11 mouse cellular contexts compared by ENCODE assay signal in genomic region chr11:31771491-31772439, GRCm38 (mm10).
DNase-seq lines count a peak whose midpoint lies in the region; ATAC-seq lines count a peak whose summit lies in the region.
"Had no signal": no experiment of that assay in that cellular context is flagged by ENCODE, and none has a peak within 500 bp of the region (broad histone marks: within the 10 kb centered on the region; RNA-seq: fewer than 3 reads in every experiment).

No protein-coding gene starts in this region.

- no peak overlapping the region for H3K4me3 ChIP-seq in forebrain, embryonic 10.5 days
- H3K4me3 ChIP-seq in forebrain, embryonic 11.5 days (ENCODE audit: low read depth, low read length) = no peak overlapping the region
- no peak overlapping the region for H3K4me3 ChIP-seq in liver, embryonic 12.5 days
- H3K4me3 ChIP-seq: neural tube, embryonic 12.5 days; stomach, embryonic 15.5 days had no signal

- H3K4me1 ChIP-seq in forebrain, embryonic 10.5 days = peaks cover 23% of the 10 kb centered on the region
- H3K4me1 ChIP-seq in forebrain, embryonic 11.5 days (replicated peaks; ENCODE audit: control insufficient read depth, insufficient read depth, low read length) = no peaks in the 10 kb centered on the region
- H3K4me1 ChIP-seq in liver, embryonic 12.5 days = peaks cover 46% of the 10 kb centered on the region
- H3K4me1 ChIP-seq: stomach, embryonic 15.5 days had no signal

- H3K27ac ChIP-seq in forebrain, embryonic 10.5 days = peak overlapping the region; percentile 51
- no peak overlapping the region for H3K27ac ChIP-seq in forebrain, embryonic 11.5 days (ENCODE audit: low read depth, low read length)
- peak overlapping the region; percentile 100 for H3K27ac ChIP-seq in liver, embryonic 12.5 days
- H3K27ac ChIP-seq: neural tube, embryonic 12.5 days; stomach, embryonic 15.5 days had no signal

- H3K27me3 ChIP-seq in forebrain, embryonic 10.5 days (ENCODE audit: poor library complexity, severe bottlenecking) = no peaks in the 10 kb centered on the region
- H3K27me3 ChIP-seq in forebrain, embryonic 11.5 days (ENCODE audit: control insufficient read depth, insufficient read depth, low read length) = no peaks in the 10 kb centered on the region
- no peaks in the 10 kb centered on the region; the same call in 1 of the 2 replicates for H3K27me3 ChIP-seq in liver, embryonic 12.5 days (replicated peaks)
- H3K27me3 ChIP-seq: neural tube, embryonic 12.5 days; stomach, embryonic 15.5 days had no signal

- H3K36me3 ChIP-seq in forebrain, embryonic 10.5 days (replicated peaks) = no peaks in the 10 kb centered on the region
- H3K36me3 ChIP-seq in forebrain, embryonic 11.5 days (ENCODE audit: control insufficient read depth, insufficient read depth, low read length) = no peaks in the 10 kb centered on the region
- H3K36me3 ChIP-seq in liver, embryonic 12.5 days = no peaks in the 10 kb centered on the region
- H3K36me3 ChIP-seq: neural tube, embryonic 12.5 days; stomach, embryonic 15.5 days had no signal

- no peak overlapping the region for H3K9ac ChIP-seq in forebrain, embryonic 11.5 days (ENCODE audit: low read length)
- H3K9ac ChIP-seq in liver, embryonic 12.5 days = peak overlapping the region; percentile 78
- H3K9ac ChIP-seq: neural tube, embryonic 12.5 days; stomach, embryonic 15.5 days had no signal

- no peak overlapping the region for H3K4me2 ChIP-seq in forebrain, embryonic 11.5 days (ENCODE audit: low read depth, low read length, severe bottlenecking)
- no peak overlapping the region for H3K4me2 ChIP-seq in liver, embryonic 12.5 days
- H3K4me2 ChIP-seq: neural tube, embryonic 12.5 days; stomach, embryonic 15.5 days had no signal

- 86% methylated on average over 6 of the region's 6 CpGs for WGBS in forebrain, embryonic 10.5 days
- WGBS in forebrain, embryonic 11.5 days = 90% methylated on average over 6 of the region's 6 CpGs
- WGBS in liver, embryonic 12.5 days (ENCODE audit: insufficient replicate concordance) = 84% methylated on average over 6 of the region's 6 CpGs

- peaks cover 3% of the 10 kb centered on the region; the same call in 1 of the 2 replicates for H3K9me3 ChIP-seq in forebrain, embryonic 10.5 days
- H3K9me3 ChIP-seq in forebrain, embryonic 11.5 days (ENCODE audit: control insufficient read depth, low read length) = no peaks in the 10 kb centered on the region
- H3K9me3 ChIP-seq in liver, embryonic 12.5 days (replicated peaks) = peaks cover 11% of the 10 kb centered on the region; the same call in 1 of the 2 replicates
- H3K9me3 ChIP-seq: stomach, embryonic 15.5 days had no signal

- ATAC-seq in forebrain, embryonic 11.5 days (replicated peaks; ENCODE audit: low FRiP score) = no peak
- ATAC-seq in liver, embryonic 12.5 days = no peak

- no peak for DNase-seq in forebrain, embryonic 10.5 days (ENCODE audit: extremely low spot score, low spot score)
- DNase-seq in forebrain, embryonic 11.5 days (ENCODE audit: low spot score) = no peak
- DNase-seq in 416B (ENCODE audit: low read depth) = peak; percentile 38
- DNase-seq in cerebellum, postnatal 36 days = peak; percentile 69 to 75
- DNase-seq in adipocyte (ENCODE audit: low spot score) = no peak
- DNase-seq in right cerebral cortex, adult 18-20 months = no peak
- no peak for DNase-seq in gastrocnemius, postnatal 25 days
- DNase-seq: lung, postnatal 10 days had no signal

Comparison
In these comparisons a context has a peak if more than half of its experiments do, and no peak if none do; other contexts are left out.
1. DNase-seq: peak in 416B (single experiment) and cerebellum, postnatal 36 days (2 of 2); none in forebrain, embryonic 10.5 days (single experiment), forebrain, embryonic 11.5 days (single experiment), adipocyte (single experiment), right cerebral cortex, adult 18-20 months (single experiment) and gastrocnemius, postnatal 25 days (single experiment).